Mouse (Mus musculus) cerebellum, adult 2 months (tissue): Measurements from ENCODE around the gene Pbx2. TPM values are rescaled to one million over a fixed set of nuclear protein-coding genes. Genes with fewer than 3 reads are reported as not detected.
A peak's percentile ranks its signal among the peaks of the same experiment; 100 is the strongest.

Experiments
- DNase-seq, 2 experiments: peaks; one replicate each; pipeline ENCODE4 v3.0.0; 2021
- H3K27ac ChIP-seq: fragments of 200-500 bp; 2 replicates; pipeline ENCODE4 v1.5.1; 2012; ENCODE audit warnings: low read length, control low read depth, inconsistent platforms; ENCODE audit not compliant: insufficient read depth
- H3K27me3 ChIP-seq: fragments of 200-500 bp; 2 replicates; pipeline ENCODE4 v1.6.1; 2012; ENCODE audit warnings: inconsistent platforms, mild to moderate bottlenecking, low read length, moderate library complexity; ENCODE audit not compliant: control insufficient read depth, insufficient read depth
- H3K4me1 ChIP-seq: fragments of 200-500 bp; 2 replicates; pipeline ENCODE4 v1.6.1; 2011; ENCODE audit warnings: low read length; ENCODE audit not compliant: control insufficient read depth, insufficient read depth
- H3K4me3 ChIP-seq: fragments of 200-500 bp; replicated peaks from 2 replicates; pipeline ENCODE3; 2011; ENCODE audit warnings: mild to moderate bottlenecking, low read depth, low read length, control low read depth; ENCODE audit not compliant: insufficient read depth
- CTCF ChIP-seq: fragments of 200-500 bp; IDR thresholded peaks from 2 replicates; pipeline ENCODE4 v1.5.1; 2011; ENCODE audit warnings: low read depth, mild to moderate bottlenecking, control low read depth, low read length, moderate library complexity, borderline replicate concordance; ENCODE audit not compliant: insufficient read depth
- POLR2A ChIP-seq: fragments of 200-500 bp; IDR thresholded peaks from 2 replicates; pipeline ENCODE4 v1.6.1; 2011; ENCODE audit warnings: low read length, control low read depth, borderline replicate concordance; ENCODE audit not compliant: insufficient read depth
- WGBS: fragments of 180-500 bp; shearing (Covaris S2); methylation state at CpG from one replicate; pipeline ENCODE4 v1.1.7; 2018; 5-methylcytosine and 5-hydroxymethylcytosine counted together
- polyA plus RNA-seq: library from polyadenylated mRNA; depleted of rRNA; stranded (reverse); fragments of >200 nt; gene quantifications from 2 replicates; pipeline ENCODE4 v1.2.3, GENCODE M21; 2012

Gene Pbx2
- polyA plus RNA-seq, 1 experiment = 69.5 TPM

DNA sequence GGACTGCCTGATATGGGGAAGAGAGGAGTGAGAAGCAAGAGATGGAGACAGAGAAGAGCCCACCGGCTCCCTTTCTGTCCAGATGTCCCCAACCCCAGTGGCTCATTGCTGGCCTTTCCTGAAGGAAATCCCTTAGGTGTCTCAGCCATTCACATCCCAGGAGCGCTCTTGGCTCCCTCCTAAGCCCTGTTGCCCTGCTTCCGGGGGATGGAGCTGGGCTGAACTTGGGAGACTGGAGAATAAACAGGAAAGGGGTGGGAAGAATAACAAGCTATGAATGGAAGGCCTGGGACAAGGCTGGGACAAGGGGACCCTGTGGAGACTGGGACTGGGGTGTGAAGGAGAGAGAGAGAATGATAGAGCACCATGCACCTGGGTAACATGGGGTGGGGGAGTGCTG lies 26.3 kb upstream of the Pbx2 start:
- DNase-seq = no peak
- WGBS = 52% methylated on average over 3 of the region's 3 CpGs
- no peaks in the 10 kb centered on the region for H3K27me3 ChIP-seq
- H3K4me1 ChIP-seq = no peaks in the 10 kb centered on the region
- no peak overlapping the region for H3K4me3 ChIP-seq
- peak overlapping the region; percentile 33; the same call in 1 of the 2 replicates for H3K27ac ChIP-seq
- no peak for TF ChIP-seq CTCF
- TF ChIP-seq POLR2A = no peak

DNA sequence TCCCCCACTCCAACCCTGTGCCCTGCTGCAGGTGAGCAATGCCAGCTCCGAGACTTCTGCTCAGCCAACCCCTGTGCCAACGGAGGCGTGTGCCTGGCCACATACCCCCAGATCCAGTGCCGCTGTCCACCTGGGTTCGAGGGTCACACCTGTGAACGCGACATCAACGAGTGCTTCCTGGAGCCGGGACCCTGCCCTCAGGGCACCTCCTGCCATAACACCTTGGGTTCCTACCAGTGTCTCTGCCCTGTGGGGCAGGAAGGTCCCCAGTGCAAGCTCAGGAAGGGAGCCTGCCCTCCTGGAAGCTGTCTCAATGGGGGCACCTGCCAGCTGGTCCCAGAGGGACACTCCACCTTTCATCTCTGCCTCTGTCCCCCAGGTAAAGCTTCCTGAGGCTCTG lies 23.8 kb upstream of the Pbx2 start:
- WGBS = 64% methylated on average over 9 of the region's 9 CpGs
- no peak overlapping the region for H3K27ac ChIP-seq
- H3K4me1 ChIP-seq = no peaks in the 10 kb centered on the region
- DNase-seq = no peak
- TF ChIP-seq CTCF (no peak), POLR2A (no peak)
- no peaks in the 10 kb centered on the region for H3K27me3 ChIP-seq
- H3K4me3 ChIP-seq = no peak overlapping the region

DNA sequence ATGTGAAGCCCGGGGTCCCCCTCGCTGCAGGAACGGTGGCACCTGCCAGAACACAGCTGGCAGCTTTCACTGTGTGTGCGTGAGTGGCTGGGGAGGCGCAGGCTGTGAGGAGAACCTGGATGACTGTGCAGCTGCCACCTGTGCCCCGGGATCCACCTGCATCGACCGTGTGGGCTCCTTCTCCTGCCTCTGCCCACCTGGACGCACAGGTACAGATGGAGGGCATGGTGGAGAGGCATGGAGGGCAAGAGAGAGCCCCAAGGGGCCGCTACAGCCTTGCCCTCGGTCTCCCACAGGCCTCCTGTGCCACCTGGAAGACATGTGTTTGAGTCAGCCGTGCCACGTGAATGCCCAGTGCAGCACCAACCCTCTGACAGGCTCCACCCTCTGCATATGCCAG lies 22.6 kb upstream of the Pbx2 start:
- no peak overlapping the region for H3K27ac ChIP-seq
- no peak for DNase-seq
- H3K4me3 ChIP-seq = no peak overlapping the region
- no peaks in the 10 kb centered on the region for H3K4me1 ChIP-seq
- WGBS = 41% methylated on average over 13 of the region's 13 CpGs
- TF ChIP-seq CTCF = no peak
- H3K27me3 ChIP-seq = no peaks in the 10 kb centered on the region

DNA sequence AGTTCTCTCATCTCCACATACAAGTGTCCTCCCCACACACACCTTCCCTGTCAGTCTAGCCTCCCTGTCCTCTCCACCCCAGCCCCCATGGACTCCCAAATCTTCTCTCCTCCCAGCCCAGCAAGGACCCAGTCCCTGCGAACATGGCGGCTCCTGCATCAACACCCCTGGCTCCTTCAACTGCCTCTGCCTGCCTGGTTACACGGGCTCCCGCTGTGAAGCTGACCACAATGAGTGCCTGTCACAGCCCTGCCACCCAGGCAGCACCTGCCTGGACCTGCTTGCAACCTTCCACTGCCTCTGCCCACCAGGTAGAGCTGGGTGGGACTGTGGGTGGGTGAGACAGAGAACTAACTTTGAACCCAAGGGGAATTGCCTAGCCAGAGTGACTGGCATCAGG lies 21.1 kb upstream of the Pbx2 start:
- TF ChIP-seq CTCF = no peak
- TF ChIP-seq POLR2A = no peak
- WGBS = 64% methylated on average over 4 of the region's 4 CpGs
- Histone ChIP-seq H3K4me3 (no peak overlapping the region), H3K27ac (no peak overlapping the region), H3K27me3 (no peaks in the 10 kb centered on the region), H3K4me1 (no peaks in the 10 kb centered on the region)
- no peak for DNase-seq

DNA sequence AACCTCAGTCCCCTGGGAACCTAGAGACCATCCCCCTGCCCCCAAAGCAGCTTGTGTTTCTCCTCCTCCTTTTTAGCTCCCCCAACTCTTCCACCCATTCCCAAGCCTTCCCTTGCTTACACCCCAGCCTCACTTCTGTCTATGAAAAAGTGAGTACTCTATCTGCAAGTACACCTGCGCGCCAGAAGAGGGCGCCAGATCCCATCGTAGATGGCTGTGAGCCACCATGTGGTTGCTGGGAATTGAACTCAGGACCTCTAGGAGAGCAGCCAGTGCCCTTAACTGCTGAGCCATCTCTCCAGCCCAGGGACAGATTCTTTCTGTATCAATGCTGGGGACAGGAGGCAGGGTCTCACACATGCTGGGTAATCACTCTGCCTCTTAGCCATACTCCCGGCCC lies 19.2 kb upstream of the Pbx2 start:
- Histone ChIP-seq H3K27me3 (no peaks in the 10 kb centered on the region), H3K4me1 (no peaks in the 10 kb centered on the region), H3K4me3 (no peak overlapping the region), H3K27ac (no peak overlapping the region)
- no peak for DNase-seq
- peak; percentile 43; the same call in 1 of the 2 replicates for TF ChIP-seq CTCF
- TF ChIP-seq POLR2A = no peak
- 14% methylated on average over 5 of the region's 5 CpGs for WGBS

DNA sequence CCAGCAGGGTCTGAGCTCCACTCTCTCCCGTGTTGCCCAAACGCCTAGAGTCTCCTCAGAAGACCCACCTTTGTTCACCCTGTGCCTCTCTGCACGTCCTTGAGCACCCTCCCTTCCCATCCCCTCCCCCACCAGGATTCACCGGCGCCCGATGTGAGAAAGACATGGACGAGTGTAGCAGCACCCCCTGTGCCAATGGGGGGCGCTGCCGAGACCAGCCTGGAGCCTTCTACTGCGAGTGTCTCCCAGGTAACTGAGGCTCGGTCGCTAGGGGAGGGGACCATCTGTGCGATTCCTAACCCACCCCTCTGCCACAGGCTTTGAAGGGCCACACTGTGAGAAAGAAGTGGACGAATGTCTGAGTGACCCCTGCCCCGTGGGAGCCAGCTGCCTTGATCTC lies 18.7 kb upstream of the Pbx2 start:
- TF ChIP-seq POLR2A (no peak), CTCF (no peak)
- Histone ChIP-seq H3K4me1 (no peaks in the 10 kb centered on the region), H3K4me3 (no peak overlapping the region), H3K27me3 (no peaks in the 10 kb centered on the region), H3K27ac (no peak overlapping the region)
- WGBS = 9% methylated on average over 15 of the region's 15 CpGs
- DNase-seq = no peak

DNA sequence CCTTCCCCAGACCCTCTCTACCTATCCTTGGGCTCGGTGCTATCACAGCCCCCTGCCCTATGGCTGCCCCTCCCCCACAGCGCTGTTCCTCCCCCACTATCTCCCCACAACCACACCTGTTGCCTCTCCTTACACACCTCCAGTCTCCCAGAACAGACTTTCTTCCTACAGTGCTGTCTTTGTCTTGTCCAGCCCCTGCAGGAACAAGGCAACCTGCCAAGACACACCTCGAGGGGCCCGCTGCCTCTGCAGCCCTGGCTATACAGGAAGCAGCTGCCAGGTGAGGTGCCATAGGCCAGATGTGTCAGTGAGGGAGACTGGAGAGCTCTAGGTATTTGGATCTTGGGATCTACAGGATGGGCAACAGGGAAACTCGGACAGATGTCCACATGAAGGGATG lies 14.5 kb upstream of the Pbx2 start:
- 64% methylated on average over 5 of the region's 5 CpGs for WGBS
- Histone ChIP-seq H3K4me1 (no peaks in the 10 kb centered on the region), H3K27me3 (no peaks in the 10 kb centered on the region), H3K4me3 (no peak overlapping the region), H3K27ac (no peak overlapping the region)
- TF ChIP-seq POLR2A (no peak), CTCF (no peak)
- DNase-seq = no peak

DNA sequence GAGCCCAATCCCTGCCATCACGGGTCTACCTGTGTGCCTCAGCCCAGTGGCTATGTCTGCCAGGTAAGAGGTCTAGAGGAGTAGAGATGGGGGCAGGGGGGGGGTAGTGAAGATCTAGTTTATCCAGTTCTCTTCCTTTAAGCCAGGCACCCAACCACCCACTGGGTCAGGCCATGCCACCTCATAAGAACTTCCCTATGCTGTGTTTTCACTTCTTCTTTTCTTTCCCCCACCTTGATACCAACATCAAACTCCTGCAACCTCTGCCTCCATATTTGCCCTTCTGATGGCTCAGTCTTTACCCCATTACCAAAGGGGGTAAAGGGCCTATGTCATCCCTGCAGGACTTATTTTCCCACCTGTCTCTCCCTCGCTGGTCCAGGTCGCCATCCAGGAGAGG lies 13.0 kb upstream of the Pbx2 start:
- Histone ChIP-seq H3K4me1 (no peaks in the 10 kb centered on the region), H3K27ac (no peak overlapping the region), H3K4me3 (no peak overlapping the region), H3K27me3 (no peaks in the 10 kb centered on the region)
- no peak for DNase-seq
- no peak for TF ChIP-seq CTCF
- TF ChIP-seq POLR2A = no peak
- WGBS = 88% methylated on average over 3 of the region's 3 CpGs
